Mouse (Mus musculus) adrenal gland, adult 10 weeks (tissue): ENCODE data around the gene Cela1. TPM values are rescaled to one million over a fixed set of nuclear protein-coding genes. Genes with fewer than 3 reads are reported as not detected.

ENCODE experiments used
- polyA plus RNA-seq: library from polyadenylated mRNA; stranded (reverse); fragments of 350-450 nt; fragmentation: Illumina TruSeq; extraction: RNeasy Lipid Tissue Mini Kit (QIAGEN cat#74804); gene quantifications from one replicate; pipeline ENCODE4 v1.2.3, GENCODE M21; 2014; ENCODE audit warnings: low read depth, low replicate concordance

Cela1 gene
- 13.3 TPM for polyA plus RNA-seq

DNA sequence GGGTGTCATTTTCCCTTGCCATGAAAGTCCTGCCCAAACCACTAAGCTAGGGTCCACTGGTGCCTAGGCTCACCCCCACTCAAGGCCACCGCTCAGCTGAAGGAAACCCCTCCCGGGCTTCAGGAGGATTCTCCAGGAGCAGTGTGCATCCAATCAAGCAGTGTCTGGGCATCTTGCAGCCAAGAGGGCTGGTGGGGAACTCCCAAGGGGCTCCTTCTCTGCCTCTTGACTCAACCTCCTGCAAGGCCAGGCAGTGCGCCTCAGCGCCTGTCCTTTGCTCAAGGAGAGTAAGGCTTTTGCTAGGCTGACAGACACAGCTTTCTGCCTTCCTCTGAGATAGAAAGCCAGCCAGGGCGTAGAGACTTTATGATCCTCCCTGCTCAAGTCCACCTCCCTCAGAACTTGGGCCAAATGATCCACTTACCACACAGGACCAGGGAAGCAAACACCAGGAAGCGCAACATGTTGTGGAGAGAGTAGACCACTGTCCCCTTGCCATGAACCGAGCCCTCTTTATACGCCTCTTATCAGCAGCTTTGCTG is at the start of gene Cela1:
Gene Cela1 (minus strand): TSS at position 492 of the 542 bp plus-strand sequence.

GRCm38 (mm10) chr15:100729281-100729985 is 41.7 kb upstream of the Cela1 start, which contains the start of gene Galnt6:
TSS of gene Galnt6 (minus strand) at chr15:100729376.

GRCm38 (mm10) chr15:100669337-100669736 is 18.4 kb downstream of the Cela1 start, which contains the start of gene Bin2:
TSS of gene Bin2 (minus strand) at chr15:100669553.

DNA sequence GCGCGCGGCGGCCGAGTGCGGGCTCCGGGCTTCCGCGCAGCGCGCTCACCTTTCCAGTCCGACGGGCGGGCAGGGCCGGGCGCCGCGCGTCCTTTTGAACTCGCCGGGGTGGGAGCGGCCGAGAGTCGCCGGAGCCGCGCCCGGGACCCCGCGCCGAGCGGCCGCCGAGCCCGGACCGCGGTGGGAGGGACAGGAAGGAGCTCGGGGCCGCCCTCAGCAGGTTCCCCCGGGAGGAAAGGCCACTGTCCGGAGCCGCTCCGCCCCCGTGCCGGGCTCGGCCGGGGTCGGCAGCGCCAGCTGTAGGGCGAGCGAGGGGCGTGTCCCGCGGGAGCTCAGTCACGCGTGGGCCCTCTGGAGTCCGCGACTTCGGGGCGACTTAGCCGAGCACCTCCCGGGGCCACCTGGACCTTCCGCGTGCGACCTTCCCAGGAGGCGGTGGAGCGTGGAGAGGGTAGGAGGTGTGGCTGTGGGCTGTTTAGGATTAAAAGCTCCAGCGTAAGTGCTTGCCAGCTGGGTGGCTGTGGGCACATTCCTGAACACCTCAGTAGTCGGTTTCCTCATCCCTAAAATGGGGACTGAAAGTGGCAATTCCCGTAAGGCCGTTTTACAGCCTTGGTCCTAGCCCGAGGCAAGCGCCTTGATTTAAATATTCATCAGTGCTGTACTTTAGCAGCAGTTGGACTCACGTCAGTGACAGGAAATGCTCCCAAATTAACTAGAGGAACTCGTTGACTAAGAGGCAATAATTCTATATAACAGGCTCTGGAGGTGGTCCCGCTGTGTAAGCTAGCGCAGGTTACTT is 50.8 kb downstream of the Cela1 start, which contains the start of gene Smagp:
Gene Smagp (minus strand): TSS at position 241 of the 802 bp plus-strand sequence.

Other genes with a start within 250 kb of the Cela1 start
- 57.9 TPM for gene Letmd1, start 218.9 kb downstream of the Cela1 start, polyA plus RNA-seq
- 3.6 TPM for gene Csrnp2, start 192.4 kb downstream of the Cela1 start, polyA plus RNA-seq
- gene Tfcp2, start 135.9 kb downstream of the Cela1 start, polyA plus RNA-seq, result 8.3 TPM
- gene Pou6f1, start 87.9 kb downstream of the Cela1 start, polyA plus RNA-seq, result 3.3 TPM
- 295 TPM for gene Dazap2, start 72.6 kb downstream of the Cela1 start, polyA plus RNA-seq
- gene Smagp, start 51.0 kb downstream of the Cela1 start, polyA plus RNA-seq, result not detected
- 2.2 TPM for gene Bin2, start 18.4 kb downstream of the Cela1 start, polyA plus RNA-seq
- gene Galnt6, start 41.5 kb upstream of the Cela1 start, polyA plus RNA-seq, result 1.0 TPM
- gene Slc4a8, start 73.8 kb upstream of the Cela1 start, polyA plus RNA-seq, result 4.5 TPM
- 3.0 TPM for gene Scn8a, start 181.9 kb upstream of the Cela1 start, polyA plus RNA-seq